Mouse (Mus musculus) embryonic facial prominence, embryonic 14.5 days (tissue): ENCODE results near the gene Camkk1. TPM values are rescaled to one million over a fixed set of nuclear protein-coding genes. Genes with fewer than 3 reads are reported as not detected.

Experiments
- ATAC-seq: fragments of 200-750 bp; cut with Nextera tagmentation; 2 replicates; pipeline ENCODE4 v1.8.0; 2017; ENCODE audit warnings: low read depth, moderate number of reproducible peaks, moderate TSS enrichment
- DNase-seq: peaks from one replicate; pipeline ENCODE4 v3.0.0-alpha.2; 2015; ENCODE audit warnings: low spot score
- H3K27ac ChIP-seq: fragments of 300-500 bp; sonication (generic); replicated peaks from 2 replicates; pipeline ENCODE4 v1.5.1; 2014; ENCODE audit warnings: low read depth, mild to moderate bottlenecking, low read length, moderate library complexity
- H3K27me3 ChIP-seq: fragments of 300-500 bp; sonication (generic); replicated peaks from 2 replicates; pipeline ENCODE4 v1.6.1; 2014; ENCODE audit warnings: low read length; ENCODE audit not compliant: control insufficient read depth, insufficient read depth
- H3K36me3 ChIP-seq: fragments of 300-500 bp; sonication (generic); 2 replicates; pipeline ENCODE4 v1.6.1; 2014; ENCODE audit warnings: low read length, mixed read lengths; ENCODE audit not compliant: control insufficient read depth, insufficient read depth
- H3K4me1 ChIP-seq: fragments of 300-500 bp; sonication (generic); 2 replicates; pipeline ENCODE4 v1.6.1; 2014; ENCODE audit warnings: antibody characterized with exemption, low read length; ENCODE audit not compliant: control insufficient read depth, insufficient read depth
- H3K4me2 ChIP-seq: fragments of 300-500 bp; sonication (generic); 2 replicates; pipeline ENCODE4 v1.6.1; 2014; ENCODE audit warnings: low read depth, mild to moderate bottlenecking, low read length, moderate library complexity, mixed read lengths
- H3K4me3 ChIP-seq: fragments of 300-500 bp; sonication (generic); 2 replicates; pipeline ENCODE4 v1.5.1; 2014; ENCODE audit warnings: low read depth, mild to moderate bottlenecking, low read length
- H3K9ac ChIP-seq: fragments of 300-500 bp; sonication (generic); 2 replicates; pipeline ENCODE4 v1.6.1; 2014; ENCODE audit warnings: low read depth, mild to moderate bottlenecking, low read length, moderate library complexity, mixed read lengths
- H3K9me3 ChIP-seq: fragments of 300-500 bp; sonication (generic); 2 replicates; pipeline ENCODE4 v1.6.1; 2016; ENCODE audit warnings: low read length; ENCODE audit not compliant: control insufficient read depth
- WGBS: fragments of 180-500 bp; shearing (Covaris S2); extraction: QIAGEN DNeasy Blood & Tissue Kit; methylation state at CpG from one replicate; pipeline ENCODE4 v1.1.7; 2014; 5-methylcytosine and 5-hydroxymethylcytosine counted together
- polyA plus RNA-seq: library from polyadenylated mRNA; unstranded; fragments of >200 nt; fragmentation: Nextera tagmentation; extraction: Ambion mirVana; gene quantifications from 2 replicates; pipeline ENCODE4 v1.2.1, GENCODE M21; 2014

The Camkk1 gene
- polyA plus RNA-seq, 1 experiment from 2014 or later = 6.0 TPM

GRCm38 (mm10) chr11:73020953-73021800 is 2.4 kb downstream of the Camkk1 start:
- Histone ChIP-seq H3K27ac (no peak overlapping the region), H3K27me3 (peaks cover 13% of the 10 kb centered on the region), H3K4me3 (no peak overlapping the region), H3K4me1 (no peaks in the 10 kb centered on the region), H3K9me3 (no peaks in the 10 kb centered on the region), H3K9ac (no peak overlapping the region), H3K36me3 (no peaks in the 10 kb centered on the region), H3K4me2 (no peak overlapping the region)
- ATAC-seq (no peak), DNase-seq (no peak)
- WGBS = 55% methylated on average over 6 of the region's 7 CpGs

GRCm38 (mm10) chr11:73023099-73023498 is 4.3 kb downstream of the Camkk1 start:
- no peaks in the 10 kb centered on the region for H3K9me3 ChIP-seq
- no peak overlapping the region; the same call in 1 of the 2 replicates for H3K27ac ChIP-seq
- ATAC-seq (no peak; the same call in 1 of the 2 replicates), DNase-seq (peak; percentile 59)
- no peak overlapping the region for H3K4me2 ChIP-seq
- 45% methylated on average over 8 of the region's 9 CpGs for WGBS
- H3K27me3 ChIP-seq = peaks cover 13% of the 10 kb centered on the region
- no peak overlapping the region for H3K9ac ChIP-seq
- no peaks in the 10 kb centered on the region for H3K4me1 ChIP-seq
- no peaks in the 10 kb centered on the region for H3K36me3 ChIP-seq
- no peak overlapping the region for H3K4me3 ChIP-seq

- H3K4me2 ChIP-seq = no peak overlapping the region
- 63% methylated on average over 4 of the region's 4 CpGs for WGBS
- DNase-seq = no peak
- no peak overlapping the region for H3K27ac ChIP-seq
- H3K9ac ChIP-seq = no peak overlapping the region
- no peaks in the 10 kb centered on the region for H3K4me1 ChIP-seq
- H3K4me3 ChIP-seq = no peak overlapping the region
- H3K9me3 ChIP-seq = no peaks in the 10 kb centered on the region
- ATAC-seq = no peak
- H3K27me3 ChIP-seq = peaks cover 13% of the 10 kb centered on the region
- no peaks in the 10 kb centered on the region for H3K36me3 ChIP-seq
Measured at GRCm38 (mm10) chr11:73023827-73024226, 5.0 kb downstream of the Camkk1 start.

GRCm38 (mm10) chr11:73024236-73024904 is 5.6 kb downstream of the Camkk1 start:
- Histone ChIP-seq H3K27me3 (peaks cover 11% of the 10 kb centered on the region), H3K4me2 (no peak overlapping the region), H3K27ac (no peak overlapping the region), H3K36me3 (no peaks in the 10 kb centered on the region), H3K9me3 (no peaks in the 10 kb centered on the region), H3K4me3 (no peak overlapping the region), H3K9ac (no peak overlapping the region), H3K4me1 (no peaks in the 10 kb centered on the region)
- 46% methylated on average over 7 of the region's 7 CpGs for WGBS
- 0 out of 2 replicates have a peak, but pooled peaks have one; percentile 19 for ATAC-seq
- DNase-seq = peak; percentile 63

GRCm38 (mm10) chr11:73026961-73027360 is 8.2 kb downstream of the Camkk1 start:
- H3K4me3 ChIP-seq = no peak overlapping the region
- no peaks in the 10 kb centered on the region for H3K9me3 ChIP-seq
- H3K27ac ChIP-seq = no peak overlapping the region
- DNase-seq (no peak), ATAC-seq (no peak)
- WGBS = 44% methylated on average over 8 of the region's 8 CpGs
- no peaks in the 10 kb centered on the region for H3K36me3 ChIP-seq
- H3K4me1 ChIP-seq = peaks cover 3% of the 10 kb centered on the region; the same call in 1 of the 2 replicates
- no peak overlapping the region for H3K4me2 ChIP-seq
- no peak overlapping the region for H3K9ac ChIP-seq
- H3K27me3 ChIP-seq = no peaks in the 10 kb centered on the region

- 24% methylated on average over 20 of the region's 20 CpGs for whole genome bisulfite sequencing
- Histone ChIP-seq H3K9me3 (no peaks in the 10 kb centered on the region), H3K4me2 (peak overlapping the region; percentile 73), H3K4me1 (peaks cover 3% of the 10 kb centered on the region; the same call in 1 of the 2 replicates), H3K27me3 (no peaks in the 10 kb centered on the region), H3K4me3 (peak overlapping the region; percentile 38), H3K36me3 (0 out of 2 replicates have a peak, but pooled peaks cover 1% of the 10 kb centered on the region), H3K27ac (peak overlapping the region; percentile 72), H3K9ac (peak overlapping the region; percentile 63)
- DNase-seq = peak; percentile 97
- peak; percentile 95 for ATAC-seq
Measured at GRCm38 (mm10) chr11:73030821-73031498, 12.2 kb downstream of the Camkk1 start.

- Histone ChIP-seq H3K9me3 (no peaks in the 10 kb centered on the region), H3K4me2 (peak overlapping the region; percentile 73; the same call in 1 of the 2 replicates), H3K36me3 (0 out of 2 replicates have a peak, but pooled peaks cover 3% of the 10 kb centered on the region), H3K27me3 (no peaks in the 10 kb centered on the region), H3K27ac (peak overlapping the region; percentile 62), H3K4me1 (peaks cover 3% of the 10 kb centered on the region; the same call in 1 of the 2 replicates), H3K4me3 (no peak overlapping the region), H3K9ac (peak overlapping the region; percentile 51; the same call in 1 of the 2 replicates)
- peak; percentile 34; the same call in 1 of the 2 replicates for ATAC-seq
- DNase-seq = peak; percentile 71
- 78% methylated on average over 5 of the region's 5 CpGs for WGBS
Measured at GRCm38 (mm10) chr11:73031536-73031935, 12.7 kb downstream of the Camkk1 start.

GRCm38 (mm10) chr11:73036077-73036476 is 17.3 kb downstream of the Camkk1 start:
- ATAC-seq = 0 out of 2 replicates have a peak, but pooled peaks have one; percentile 13
- H3K9me3 ChIP-seq = no peaks in the 10 kb centered on the region
- 86% methylated on average over 7 of the region's 7 CpGs for WGBS

More at GRCm38 (mm10) chr11:73036077-73036476, 17.3 kb downstream of the Camkk1 start:
- H3K36me3 ChIP-seq = peaks cover 6% of the 10 kb centered on the region; the same call in 1 of the 2 replicates
- H3K27ac ChIP-seq = no peak overlapping the region
- DNase-seq = no peak
- H3K4me2 ChIP-seq = no peak overlapping the region
- H3K4me1 ChIP-seq = peaks cover 3% of the 10 kb centered on the region; the same call in 1 of the 2 replicates
- H3K9ac ChIP-seq = no peak overlapping the region
- no peak overlapping the region for H3K4me3 ChIP-seq
- H3K27me3 ChIP-seq = no peaks in the 10 kb centered on the region
